15 mouse cellular contexts compared by ENCODE assay signal in the genomic region with DNA sequence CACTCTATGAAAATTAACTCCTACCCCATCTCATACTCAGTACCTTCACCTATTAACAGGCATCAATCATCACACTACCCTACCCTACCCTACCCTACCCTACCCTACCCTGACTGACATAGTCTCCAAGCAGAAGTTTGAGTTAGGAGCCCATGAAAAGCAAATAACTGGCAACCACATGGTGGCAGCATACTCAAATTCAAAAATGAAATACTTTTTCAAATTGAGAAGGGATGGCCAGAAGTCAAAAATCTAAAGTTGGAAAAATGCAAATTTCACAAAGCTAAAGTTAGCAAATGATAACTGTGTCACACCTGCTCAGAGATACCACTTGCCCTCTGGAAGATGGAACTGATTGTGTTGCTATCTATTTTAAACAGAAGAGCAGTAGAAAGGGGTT.
DNase-seq lines count a peak whose midpoint lies in the region; TF ChIP-seq lines count a peak whose summit lies in the region.
"Had no signal": no experiment of that assay in that cellular context is flagged by ENCODE, and none has a peak within 500 bp of the region (broad histone marks: within the 10 kb centered on the region; RNA-seq: fewer than 3 reads in every experiment).

No protein-coding gene starts in this region.

- H3K27ac ChIP-seq in left cerebral cortex, adult 2 months = no peak overlapping the region
- no peak overlapping the region for H3K27ac ChIP-seq in CH12.LX (ENCODE audit: insufficient read depth, low read depth)
- H3K27ac ChIP-seq: limb, embryonic 12.5 days; neural tube, embryonic 12.5 days had no signal

- no peaks in the 10 kb centered on the region for H3K9me3 ChIP-seq in CH12.LX (replicated peaks; ENCODE audit: low read length)
- H3K9me3 ChIP-seq: limb, embryonic 12.5 days; megakaryocyte, embryonic 14.5 days; neural tube, embryonic 12.5 days had no signal

- TF ChIP-seq POLR2A in CH12.LX (IDR thresholded peaks at IDR 0.05; ENCODE audit: low read depth, low read length) = no peak

- dilution Hi-C loops in CH12.LX (cut with MboI; ENCODE audit: extremely low pct_ligation_motif_present, extremely low pct_unique_long_range_greater_than_20kb, low sequenced_read_pairs) = no loop called here

- no peak for TF ChIP-seq EP300 in CH12.LX (IDR thresholded peaks at IDR 0.05; ENCODE audit: low read length)

- no peaks in the 10 kb centered on the region for H3K4me1 ChIP-seq in CH12.LX (ENCODE audit: control insufficient read depth in 1 of 2, insufficient read depth in 2 of 2)
- H3K4me1 ChIP-seq: limb, embryonic 12.5 days; megakaryocyte, embryonic 14.5 days; neural tube, embryonic 12.5 days had no signal

- no peak overlapping the region for H3K4me2 ChIP-seq in CH12.LX (ENCODE audit: insufficient read depth, low read depth, poor library complexity, severe bottlenecking)
- H3K4me2 ChIP-seq: limb, embryonic 12.5 days; neural tube, embryonic 12.5 days had no signal

- peak; percentile 4 to 23 for DNase-seq in heart, postnatal 10 days
- no peak for DNase-seq in heart, adult 8-10 months (ENCODE audit: low spot score)
- DNase-seq in left cerebral cortex, adult 2 months (ENCODE audit: extremely low spot score in 1 of 2, low spot score in 2 of 2) = peak in 1 of 2 experiments; percentile 15
- DNase-seq in left cerebral cortex, postnatal 36 days (ENCODE audit: low spot score in 2 of 2) = no peak
- DNase-seq in CH12.LX (ENCODE audit: extremely low read depth) = peak; percentile 51
- DNase-seq in embryo, embryonic 11 days = peak; percentile 3
- DNase-seq in spleen, adult 12 weeks (ENCODE audit: low spot score) = no peak
- no peak for DNase-seq in spleen, postnatal 10 days (ENCODE audit: low spot score in 2 of 2)
- DNase-seq: adrenal gland, adult 8-10 months; cerebellum, adult 9-11 months; spleen, adult 18-20 months; thymus, postnatal 25 days had no signal

- intact Hi-C loops in heart, postnatal 10 days (cut with DNase I) = no loop called here
- intact Hi-C loops in left cerebral cortex, adult 2 months (cut with DNase I) = loop anchor here (1.0 kb wide), 1 partner anchor 117 kb away; no protein-coding TSS in a partner anchor
- intact Hi-C loops in left cerebral cortex, postnatal 36 days (cut with DNase I) = loop anchor here (5.0 kb wide), 1 partner anchor 119 kb away; no protein-coding TSS in a partner anchor

- H3K4me3 ChIP-seq in left cerebral cortex, adult 2 months = no peak overlapping the region
- H3K4me3 ChIP-seq in CH12.LX (replicated peaks in 1 of 3; ENCODE audit: low read depth in 2 of 3, low read length in 2 of 3, poor library complexity in 1 of 3) = no peak overlapping the region
- H3K4me3 ChIP-seq: limb, embryonic 12.5 days; megakaryocyte, embryonic 14.5 days; neural tube, embryonic 12.5 days had no signal

- H3K79me2 ChIP-seq in CH12.LX (replicated peaks; ENCODE audit: control insufficient read depth, extremely low read depth, insufficient read depth, poor library complexity, severe bottlenecking) = no peaks in the 10 kb centered on the region

- no peak overlapping the region for H3K9ac ChIP-seq in CH12.LX (ENCODE audit: insufficient read depth, low read depth)
- H3K9ac ChIP-seq: limb, embryonic 12.5 days; neural tube, embryonic 12.5 days had no signal

- no peaks in the 10 kb centered on the region for H3K27me3 ChIP-seq in CH12.LX (replicated peaks)
- H3K27me3 ChIP-seq: limb, embryonic 12.5 days; neural tube, embryonic 12.5 days had no signal

- in situ Hi-C loops in CH12.LX (cut with MboI; ENCODE audit: low pct_ligation_motif_present, low pct_unique_long_range_greater_than_20kb, low sequenced_read_pairs) = no loop called here

- TF ChIP-seq CTCF in left cerebral cortex, adult 2 months (IDR thresholded peaks at IDR 0.05) = peak; percentile 46
- peak in 1 of 2 experiments; percentile 55; a peak in 2 of 4 replicates for TF ChIP-seq CTCF in CH12.LX (conservative IDR thresholded peaks at IDR 0.05 in 1 of 2, IDR thresholded peaks at IDR 0.05 in 1 of 2; ENCODE audit: low read depth in 2 of 2, low read length in 2 of 2)

- TF ChIP-seq RAD21 in CH12.LX (IDR thresholded peaks at IDR 0.05; ENCODE audit: low read depth, low read length) = peak; percentile 53

- no peaks in the 10 kb centered on the region for H3K36me3 ChIP-seq in CH12.LX (replicated peaks in 1 of 2; ENCODE audit: control insufficient read depth in 1 of 2, insufficient read depth in 1 of 2, low read length in 1 of 2)
- H3K36me3 ChIP-seq: limb, embryonic 12.5 days; neural tube, embryonic 12.5 days had no signal

TF ChIP-seq in CH12.LX, 34 proteins besides CTCF, POLR2A, EP300 and RAD21:
- TF ChIP-seq ZNF384 (IDR thresholded peaks at IDR 0.05; ENCODE audit: low read depth, low read length) (0 out of 2 replicates have a peak, but pooled peaks have one; percentile 12), MYC (IDR thresholded peaks at IDR 0.05; ENCODE audit: low read depth, low read length) (no peak), SMC3 (IDR thresholded peaks at IDR 0.05; ENCODE audit: low read depth, low read length) (peak; percentile 37; the same call in 1 of the 2 replicates)

Comparison
In these comparisons a context has a peak if more than half of its experiments do, and no peak if none do; other contexts are left out.
1. DNase-seq: peak in heart, postnatal 10 days (2 of 2), CH12.LX (single experiment) and embryo, embryonic 11 days (single experiment); none in heart, adult 8-10 months (single experiment), left cerebral cortex, postnatal 36 days (0 of 2), spleen, adult 12 weeks (single experiment) and spleen, postnatal 10 days (0 of 2).